Mouse (Mus musculus): Measurements from ENCODE around the gene Mta2. TPM values are rescaled to one million over a fixed set of nuclear protein-coding genes. Genes with fewer than 3 reads are reported as not detected.
A peak's percentile ranks its signal among the peaks of the same experiment; 100 is the strongest.

The Mta2 gene
- total and polyA plus RNA-seq, 3 experiments = 116 to 171 (median 167) TPM

DNA sequence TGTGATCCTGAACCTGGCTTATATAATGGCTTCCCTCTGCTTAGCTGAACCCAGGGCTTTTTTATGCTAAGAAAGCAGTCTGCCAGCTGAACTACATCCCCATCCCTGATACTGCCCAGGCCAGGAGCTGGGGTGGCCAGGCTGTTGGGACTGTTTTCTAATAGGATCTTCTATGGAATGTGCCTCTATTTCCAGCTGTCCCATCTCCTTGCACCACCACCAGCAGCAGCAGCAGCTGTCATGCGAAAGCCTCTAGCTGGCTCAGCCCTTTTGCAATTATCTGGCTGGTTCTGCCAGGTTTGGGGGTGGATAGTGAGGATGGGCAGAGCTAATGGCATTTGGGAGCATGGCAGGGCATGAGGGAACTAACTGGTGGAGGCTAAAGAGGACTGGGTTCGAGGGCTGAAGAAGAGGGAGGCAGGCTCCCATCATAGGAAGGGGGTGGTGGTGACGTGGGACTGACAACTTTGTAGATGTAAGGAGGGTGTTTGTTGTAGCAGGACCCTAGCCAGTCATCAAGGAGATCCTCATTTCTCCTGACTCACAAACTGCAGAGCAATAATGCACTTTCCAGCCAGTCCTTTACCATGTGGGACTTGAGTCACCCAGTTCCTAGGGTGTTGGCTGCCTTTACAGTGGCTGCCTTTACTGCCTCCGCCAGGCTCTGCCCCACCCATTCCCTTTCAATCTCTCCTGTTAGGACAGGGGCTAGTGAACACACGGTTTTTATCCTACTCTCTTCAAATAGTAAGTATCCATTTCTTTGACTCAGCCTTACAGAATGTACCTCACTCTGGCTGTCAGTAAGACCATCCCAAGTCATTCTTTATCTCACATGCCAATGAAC, 40.9 kb downstream of the Mta2 start:
- H3K4me1 ChIP-seq (ENCODE audit: control insufficient read depth in 1 of 2, insufficient read depth in 2 of 2, low read length in 2 of 2) = peaks cover 18 to 48% of the 10 kb centered on the region in 2 experiments
- TF ChIP-seq KAT2A (conservative IDR thresholded peaks at IDR 0.05; ENCODE audit: low read depth, low read length) = no peak
- TF ChIP-seq MEF2A (IDR thresholded peaks at IDR 0.05; ENCODE audit: extremely low read depth, insufficient replicate concordance, low read depth, low read length, poor library complexity, severe bottlenecking) = no peak
- no peak for TF ChIP-seq POLR2AphosphoS2 (IDR thresholded peaks at IDR 0.05; ENCODE audit: low read length)
- no peak for TF ChIP-seq CTCF (IDR thresholded peaks at IDR 0.05 in 2 of 3, conservative IDR thresholded peaks at IDR 0.05 in 1 of 3; ENCODE audit: control insufficient read depth in 1 of 3, insufficient read depth in 1 of 3, low read depth in 2 of 3, low read length in 3 of 3, poor library complexity in 1 of 3, severe bottlenecking in 1 of 3)
- TF ChIP-seq EP300 (IDR thresholded peaks at IDR 0.05; ENCODE audit: low read depth in 1 of 2, low read length in 2 of 2) = no peak; a peak in 2 of 4 replicates
- no peak for TF ChIP-seq ZKSCAN1 (IDR thresholded peaks at IDR 0.05; ENCODE audit: low read depth, low read length)
- TF ChIP-seq SIN3A (IDR thresholded peaks at IDR 0.05; ENCODE audit: low read length) = 0 out of 2 replicates have a peak, but pooled peaks have one; percentile 36
- no peak; the same call in none of the 2 replicates for TF ChIP-seq SMC3 (IDR thresholded peaks at IDR 0.05; ENCODE audit: low read depth, low read length)
- TF ChIP-seq ZMIZ1 (IDR thresholded peaks at IDR 0.05; ENCODE audit: low read depth, low read length) = no peak
- TF ChIP-seq TCF12 (IDR thresholded peaks at IDR 0.05; ENCODE audit: low read depth, low read length) = no peak
- TF ChIP-seq USF2 (IDR thresholded peaks at IDR 0.05; ENCODE audit: borderline replicate concordance in 1 of 2, insufficient read depth in 1 of 2, low read depth in 1 of 2, low read length in 2 of 2) = no peak
- TF ChIP-seq MAFK (IDR thresholded peaks at IDR 0.05; ENCODE audit: borderline replicate concordance, low read depth, low read length) = no peak
- TF ChIP-seq ETS1 (IDR thresholded peaks at IDR 0.05; ENCODE audit: low read depth, low read length) = no peak; the same call in 1 of the 2 replicates
- TF ChIP-seq GABPA (IDR thresholded peaks at IDR 0.05; ENCODE audit: low read depth, low read length) = no peak
- TF ChIP-seq CHD1 (IDR thresholded peaks at IDR 0.05; ENCODE audit: low read depth, low read length) = no peak
- no peak for TF ChIP-seq CHD2 (IDR thresholded peaks at IDR 0.05; ENCODE audit: low read length)
- no peak for TF ChIP-seq BHLHE40 (IDR thresholded peaks at IDR 0.05; ENCODE audit: borderline replicate concordance, low read depth, low read length)
- TF ChIP-seq HCFC1 (IDR thresholded peaks at IDR 0.05; ENCODE audit: low read depth, low read length) = no peak
- no peak for TF ChIP-seq MAZ (IDR thresholded peaks at IDR 0.05; ENCODE audit: low read depth, low read length)
- TF ChIP-seq RCOR1 (IDR thresholded peaks at IDR 0.05; ENCODE audit: low read depth, low read length) = peak; percentile 66; the same call in 1 of the 2 replicates
- no peak for TF ChIP-seq ZC3H11A (IDR thresholded peaks at IDR 0.05; ENCODE audit: low read depth, low read length)
- no peak for TF ChIP-seq NRF1 (IDR thresholded peaks at IDR 0.05; ENCODE audit: insufficient read depth, low read depth, low read length, poor library complexity, severe bottlenecking)
- TF ChIP-seq UBTF (IDR thresholded peaks at IDR 0.05; ENCODE audit: borderline replicate concordance, insufficient read depth, low read depth, low read length) = no peak
- TF ChIP-seq E2F4 (IDR thresholded peaks at IDR 0.05; ENCODE audit: borderline replicate concordance, low read depth, low read length) = no peak
- TF ChIP-seq MYC (IDR thresholded peaks at IDR 0.05; ENCODE audit: low read depth, low read length) = no peak
- no peak for TF ChIP-seq MAX (IDR thresholded peaks at IDR 0.05; ENCODE audit: low read length)
- 0 out of 2 replicates have a peak, but pooled peaks have one; percentile 25 for TF ChIP-seq TBP (IDR thresholded peaks at IDR 0.05; ENCODE audit: low read depth, low read length)
- no peak for TF ChIP-seq USF1 (IDR thresholded peaks at IDR 0.05; ENCODE audit: low read depth, low read length)
- no peak for TF ChIP-seq JUND (IDR thresholded peaks at IDR 0.05; ENCODE audit: low read depth, low read length)
- TF ChIP-seq MYB (IDR thresholded peaks at IDR 0.05; ENCODE audit: low read depth, low read length) = no peak
- no peak for TF ChIP-seq POLR2AphosphoS5 (IDR thresholded peaks at IDR 0.05; ENCODE audit: borderline replicate concordance, low read depth, low read length)
- 0 out of 2 replicates have a peak, but pooled peaks have one; percentile 19 for TF ChIP-seq MXI1 (IDR thresholded peaks at IDR 0.05; ENCODE audit: low read depth, low read length)
- no peak for TF ChIP-seq ELF1 (IDR thresholded peaks at IDR 0.05; ENCODE audit: low read depth, low read length)
- no peak for TF ChIP-seq ZNF384 (IDR thresholded peaks at IDR 0.05; ENCODE audit: low read depth, low read length)
- 0 out of 2 replicates have a peak, but pooled peaks have one; percentile 10 for TF ChIP-seq NELFE (IDR thresholded peaks at IDR 0.05; ENCODE audit: low read depth, low read length)

More for the DNA sequence above, 40.9 kb downstream of the Mta2 start:
- no peaks in the 10 kb centered on the region for H3K79me2 ChIP-seq (ENCODE audit: control insufficient read depth, insufficient read depth, low read length, poor library complexity)
- H3K9ac ChIP-seq (ENCODE audit: control insufficient read depth, low read depth, low read length, poor library complexity, severe bottlenecking) = peak overlapping the region; percentile 33
- no peaks in the 10 kb centered on the region for H3K9me3 ChIP-seq (replicated peaks; ENCODE audit: insufficient read depth, low read length)
- H3K4me3 ChIP-seq (ENCODE audit: control insufficient read depth in 1 of 2, insufficient read depth in 1 of 2, low read depth in 2 of 2, low read length in 2 of 2) = no peak overlapping the region
- H3K27ac ChIP-seq (ENCODE audit: control insufficient read depth, low read depth, low read length) = peak overlapping the region; percentile 66
- DNase-seq (ENCODE audit: low read depth, low spot score) = peak; percentile 85
- H3K27me3 ChIP-seq (ENCODE audit: control insufficient read depth in 1 of 2, insufficient read depth in 2 of 2, low read length in 2 of 2) = no peaks in the 10 kb centered on the region
- H3K36me3 ChIP-seq (ENCODE audit: control insufficient read depth in 1 of 2, insufficient read depth in 2 of 2, low read length in 2 of 2) = peaks cover 8 to 59% of the 10 kb centered on the region in 2 experiments
